Mouse (Mus musculus): ENCODE measurements around the gene Arpp21.

DNA sequence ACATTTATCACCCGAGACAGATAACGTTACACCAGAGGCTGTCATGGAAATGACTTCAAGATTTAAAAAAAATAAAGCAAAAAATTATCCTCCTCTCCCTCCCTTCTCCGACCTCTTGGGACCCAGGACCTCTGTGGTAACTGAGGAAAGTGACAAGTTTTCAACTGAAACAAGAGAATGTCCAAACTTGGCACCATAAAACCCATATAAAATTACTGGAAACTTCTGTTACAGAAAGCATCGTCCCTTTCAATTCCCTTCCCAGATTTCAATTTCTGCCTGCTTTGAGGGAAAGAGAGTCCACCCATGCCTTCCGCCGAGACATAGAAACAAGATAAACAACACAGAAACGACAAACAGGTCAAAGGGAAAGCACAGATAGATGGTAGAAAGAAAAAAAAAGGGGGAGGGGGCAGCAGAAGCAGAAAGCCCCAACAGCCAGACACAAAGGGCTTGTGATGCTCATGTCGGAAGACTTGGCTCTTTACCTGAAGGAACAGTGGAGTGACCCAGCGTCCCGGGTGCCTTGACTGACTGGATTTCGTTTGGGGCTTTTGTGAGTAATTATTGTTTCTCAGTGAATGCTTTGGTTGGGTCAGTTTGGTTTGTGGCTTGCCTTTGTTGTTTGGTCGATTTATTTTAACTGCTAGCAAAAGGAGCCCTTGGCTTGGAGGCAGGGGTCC lies 1.8 kb downstream of the Arpp21 start:
- TF ChIP-seq CTCF (IDR thresholded peaks at IDR 0.05; ENCODE audit: low read depth, low read length) = no peak
- no peak for TF ChIP-seq POLR2A (IDR thresholded peaks at IDR 0.05; ENCODE audit: borderline replicate concordance, low read depth, low read length)
